Mouse (Mus musculus) G1E (cell line): ENCODE data around the gene Tceal5.

Experiments used
- CTCF ChIP-seq: IDR thresholded peaks from 2 replicates; pipeline ENCODE4 v1.5.1; 2012; ENCODE audit warnings: low read depth, low read length, inconsistent platforms, mixed read lengths
- GATA1 ChIP-seq: IDR thresholded peaks from 2 replicates; pipeline ENCODE4 v1.6.1; 2012; ENCODE audit warnings: borderline replicate concordance, low read length, inconsistent platforms, mixed read lengths
- TAL1 ChIP-seq: conservative IDR thresholded peaks from 2 replicates; pipeline ENCODE4 v1.6.1; 2012; ENCODE audit warnings: low read depth, low read length, inconsistent platforms, mixed read lengths

- TF ChIP-seq CTCF, result no peak
- TF ChIP-seq GATA1, result no peak
- no peak for TF ChIP-seq TAL1
Measured at GRCm38 (mm10) chrX:136244574-136245229, 41.0 kb upstream of the Tceal5 start, which contains the start of gene Tceal9.
